Mouse (Mus musculus) heart, postnatal 0 days (tissue): ENCODE measurements at regions not wholly inside any gene's neighbourhood (a gene's known extent, or its start where the extent isn't known, plus 50 kb on each side); places are given as distances from the start of the nearest gene placed in this dataset.

Experiments
- CTCF ChIP-seq: IDR thresholded peaks from 2 replicates; pipeline ENCODE4 v1.5.1; 2016; ENCODE audit warnings: antibody characterized with exemption, control low read depth, low read depth
- EP300 ChIP-seq: IDR thresholded peaks from 2 replicates; pipeline ENCODE4 v1.6.1; 2016; ENCODE audit warnings: antibody characterized with exemption, low read depth

GRCm38 (mm10) chr11:71444056-71444455 is 213.5 kb upstream of the Nlrp1b start:
- no peak for TF ChIP-seq CTCF
- no peak for TF ChIP-seq EP300
